Mouse (Mus musculus): Measurements from ENCODE around the gene Slc26a10.
"Not testable (repeated sequence)": the region's sequence is repeated elsewhere in the genome, so short reads cannot be mapped to it uniquely, and the experiment has no call there.

The Slc26a10 gene

GRCm38 (mm10) chr10:127136510-127136909 lies 43.9 kb downstream of the Slc26a10 start:
- intact Hi-C loops (cut with DNase I) = no loop called here

- intact Hi-C loops (cut with DNase I) = no loop called here
Observed at GRCm38 (mm10) chr10:127135118-127135836, 45.2 kb downstream of the Slc26a10 start.

DNA sequence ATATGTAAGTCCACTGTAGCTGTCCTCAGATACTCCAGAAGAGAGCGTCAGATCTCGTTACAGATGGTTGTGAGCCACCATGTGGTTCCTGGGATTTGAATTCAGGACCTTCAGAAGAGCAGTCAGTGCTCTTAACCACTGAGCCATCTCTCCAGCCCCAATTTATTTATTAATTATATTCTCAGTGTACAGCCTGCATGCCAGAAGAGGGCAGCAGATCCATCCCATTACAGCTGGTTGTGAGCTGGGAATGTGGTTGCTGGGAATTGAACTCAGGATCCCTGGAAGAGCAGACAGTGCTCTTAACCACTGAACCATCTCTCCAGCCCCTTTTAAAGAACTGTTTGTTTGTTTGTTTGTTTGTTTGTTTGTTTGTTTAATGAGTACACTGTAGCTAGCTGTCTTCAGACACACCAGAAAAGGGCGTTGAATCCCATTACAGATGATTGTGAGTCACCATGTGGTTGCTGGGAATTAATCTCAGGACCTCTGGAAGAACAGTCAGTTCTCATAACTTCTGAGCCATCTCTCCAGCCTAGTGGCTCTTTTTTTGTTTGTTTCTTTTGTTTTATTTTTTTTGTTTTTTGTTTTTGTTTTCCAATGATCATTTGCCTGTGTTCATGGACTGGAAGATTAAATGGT lies 45.9 kb downstream of the Slc26a10 start:
- intact Hi-C loops (cut with DNase I) = not testable (repeated sequence)

- intact Hi-C loops (cut with DNase I) = no loop called here
Observed at GRCm38 (mm10) chr10:127132469-127132868, 48.0 kb downstream of the Slc26a10 start.

GRCm38 (mm10) chr10:127129431-127129830 lies 51.0 kb downstream of the Slc26a10 start:
- intact Hi-C loops (cut with DNase I) = no loop called here

- intact Hi-C loops (cut with DNase I) = no loop called here
Observed at GRCm38 (mm10) chr10:127127711-127128279, 52.6 kb downstream of the Slc26a10 start.

- intact Hi-C loops (cut with DNase I) = no loop called here
Observed at GRCm38 (mm10) chr10:127126579-127126978, 53.9 kb downstream of the Slc26a10 start.

DNA sequence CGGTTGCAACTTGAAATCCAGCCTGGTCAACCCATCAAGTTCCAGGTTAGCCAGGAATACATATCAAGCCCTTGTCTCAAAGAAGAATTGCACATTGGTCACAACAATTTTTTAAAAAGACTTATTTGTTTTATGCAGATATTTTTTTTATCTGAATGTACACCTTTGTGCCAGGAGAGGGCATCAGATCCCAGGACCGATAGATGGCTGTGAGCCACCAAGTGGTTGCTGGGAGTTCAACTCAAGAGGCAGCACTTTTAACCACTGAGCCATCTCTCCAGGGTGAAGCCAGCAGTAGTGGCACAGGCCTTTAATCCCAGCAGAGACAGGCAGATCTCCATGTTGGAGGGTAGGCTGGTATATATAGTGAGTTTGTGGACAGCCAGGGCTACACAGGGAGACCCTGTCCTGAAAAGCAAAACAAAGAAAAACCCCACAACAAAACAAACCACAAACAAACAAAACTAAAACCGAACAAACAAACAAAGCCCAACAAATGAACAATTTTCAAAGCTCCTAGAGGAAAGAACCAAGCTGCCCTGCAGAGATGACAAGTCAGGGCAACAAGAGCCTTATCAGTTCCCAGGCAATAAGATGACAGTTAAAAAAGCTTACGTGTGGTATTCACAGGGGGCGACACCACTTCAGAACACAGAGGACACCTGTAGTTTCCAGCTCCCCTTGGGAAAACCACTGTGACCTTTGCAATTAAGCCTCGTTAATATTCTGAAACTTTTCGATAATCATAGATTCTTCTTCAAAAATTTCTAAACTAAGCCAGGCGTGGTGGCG lies 55.0 kb downstream of the Slc26a10 start:
- intact Hi-C loops (cut with DNase I) = loop anchor here (1.0 kb wide), 1 partner anchor 44 kb away; no protein-coding TSS in a partner anchor

- intact Hi-C loops (cut with DNase I) = no loop called here
Observed at GRCm38 (mm10) chr10:127123436-127123805, 57.0 kb downstream of the Slc26a10 start.

DNA sequence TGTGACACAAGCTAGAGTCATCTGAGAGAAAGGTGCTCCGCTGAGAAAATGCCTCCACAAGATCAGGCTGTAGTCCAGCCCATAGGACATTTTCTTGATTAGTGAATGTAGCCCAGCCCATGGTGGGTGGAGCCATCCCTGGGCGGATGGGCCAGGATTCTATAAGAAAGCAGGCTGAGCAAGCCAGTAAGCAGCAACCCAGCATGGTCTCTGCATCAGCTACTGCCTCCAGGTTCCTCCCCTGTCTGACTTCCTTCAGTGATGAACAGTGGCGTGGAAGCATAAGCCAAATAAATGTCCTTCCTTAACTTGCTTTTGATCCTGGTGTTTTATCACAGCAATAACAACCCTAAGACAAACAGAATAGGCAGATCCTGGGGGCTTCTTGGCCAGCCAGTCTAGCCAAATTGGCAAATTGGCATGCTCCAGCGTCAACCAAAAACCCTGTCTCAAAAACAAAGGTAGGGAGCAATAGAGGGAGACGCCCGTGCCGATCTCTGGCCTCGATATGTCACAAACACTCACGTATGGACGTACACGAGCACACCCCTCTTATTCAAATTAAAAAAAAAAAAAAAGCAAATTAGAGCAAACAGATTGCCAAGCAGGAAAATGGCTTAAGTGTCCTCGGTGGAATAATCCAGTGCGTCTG lies 57.5 kb downstream of the Slc26a10 start:
- intact Hi-C loops (cut with DNase I) = no loop called here

DNA sequence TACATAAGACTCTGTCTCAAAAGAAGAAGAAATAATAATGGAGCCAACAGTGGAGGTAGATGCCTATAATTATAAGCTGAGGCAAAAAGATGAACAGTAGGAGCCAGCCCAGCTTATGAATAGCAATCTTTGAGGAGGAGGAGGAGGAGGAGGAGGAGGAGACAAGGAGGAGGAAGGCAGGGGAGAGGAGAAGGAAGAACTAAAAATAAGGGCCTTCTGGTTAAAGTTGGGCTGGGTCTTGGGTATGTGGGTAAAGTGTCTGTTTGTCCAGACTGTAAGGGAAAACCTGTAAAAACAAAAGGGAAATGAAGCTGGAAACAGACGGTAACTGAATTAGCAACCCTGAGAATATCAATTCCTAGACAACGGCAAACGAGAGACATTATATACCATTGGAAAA lies 58.4 kb downstream of the Slc26a10 start:
- intact Hi-C loops (cut with DNase I) = no loop called here

All from adrenal gland (tissue).